Mouse (Mus musculus) left cerebral cortex, adult 18-20 months (tissue): ENCODE results near the gene Urb1. TPM values are rescaled to one million over a fixed set of nuclear protein-coding genes. Genes with fewer than 3 reads are reported as not detected.

Source experiments
- DNase-seq, 2 experiments: peaks; one replicate each; pipeline ENCODE4 v3.0.0; 2021 to 2022; ENCODE audit warnings: low spot score in 2 of 2, mixed read lengths in 1 of 2
- long read RNA-seq, 2 experiments: library from polyadenylated mRNA; stranded (forward); transcript quantifications; one replicate each; pipeline ENCODE4 v2.0.0; 2021
- total RNA-seq, 2 experiments: library from RNA; stranded (reverse); gene quantifications; 2 replicates each; pipeline ENCODE4 v1.2.3; 2021

Urb1 gene
- total RNA-seq, result 10 to 100 TPM; 14.3 to 16.4 TPM
- long read RNA-seq, experiment 1, full-length matches to known transcripts, result 2 of 10 reads
- long read RNA-seq, experiment 1, partial matches to known transcripts, result 4 of 10 reads
- long read RNA-seq, experiment 1, other reads (novel, unspliced or antisense), result 4 of 10 reads
- long read RNA-seq, experiment 2, full-length matches to known transcripts, result 1 of 4 reads
- long read RNA-seq, experiment 2, partial matches to known transcripts, result 2 of 4 reads
- long read RNA-seq, experiment 2, other reads (novel, unspliced or antisense), result 1 of 4 reads

GRCm38 (mm10) chr16:90809975-90810715 lies at the start of gene Urb1:
Gene Urb1 (minus strand): TSS chr16:90810413.
- DNase-seq, result peak; percentile 98 to 99

GRCm38 (mm10) chr16:90858206-90858605 lies 48.0 kb upstream of the Urb1 start:
- DNase-seq, result no peak

DNA sequence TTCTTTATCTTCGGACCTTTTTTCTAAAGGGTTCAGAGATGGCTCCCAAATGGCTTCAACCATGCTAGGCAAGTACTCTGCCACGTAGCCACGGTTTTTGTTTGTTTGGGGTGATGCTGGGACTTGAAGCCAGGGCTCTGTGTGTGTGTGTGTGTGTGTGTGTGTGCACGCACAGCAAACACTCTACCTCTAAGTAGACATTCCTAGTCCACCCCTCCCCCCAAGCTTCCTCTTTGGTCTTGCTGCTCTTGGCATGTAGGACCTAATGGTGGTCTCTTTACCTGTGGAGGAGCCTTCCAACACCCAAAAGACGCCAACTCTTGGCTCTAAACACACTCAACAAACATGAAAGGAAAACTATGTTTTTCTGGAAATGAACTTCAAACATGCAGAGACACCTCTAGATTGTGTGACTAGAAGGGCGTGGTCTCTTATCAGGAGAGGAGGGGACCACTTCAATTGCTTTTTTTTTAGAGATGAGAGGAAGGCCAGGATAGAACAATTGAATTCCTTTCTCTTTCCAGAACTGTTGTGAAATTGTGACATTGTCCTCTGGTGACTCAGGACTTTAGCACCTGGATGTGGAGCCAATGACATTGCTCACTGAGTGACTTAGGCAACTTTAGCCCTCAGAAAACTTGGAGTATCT lies 46.5 kb upstream of the Urb1 start:
- no peak for DNase-seq

- DNase-seq, result no peak
Observed at GRCm38 (mm10) chr16:90851621-90852334, 41.6 kb upstream of the Urb1 start.

DNA sequence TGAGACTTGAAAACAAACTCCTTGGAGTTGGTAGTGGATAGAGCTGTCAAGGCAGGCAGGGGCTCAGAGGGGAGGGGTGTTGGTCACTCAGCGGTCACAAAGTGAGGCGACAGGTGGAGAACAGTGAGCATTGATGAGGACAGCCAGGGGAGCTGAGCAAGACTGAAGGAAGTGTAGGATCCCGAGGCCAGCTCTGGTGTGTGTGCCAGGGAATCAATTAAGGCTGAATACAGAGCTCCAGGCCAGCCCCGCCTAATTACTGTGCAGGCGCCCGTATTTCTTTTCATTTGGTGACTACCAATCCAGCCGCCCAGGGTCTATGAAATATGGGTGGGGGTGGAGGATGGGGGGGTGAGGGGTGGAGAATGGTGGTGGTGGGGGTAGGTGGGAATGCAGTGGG lies 40.7 kb upstream of the Urb1 start:
- DNase-seq, result no peak

DNA sequence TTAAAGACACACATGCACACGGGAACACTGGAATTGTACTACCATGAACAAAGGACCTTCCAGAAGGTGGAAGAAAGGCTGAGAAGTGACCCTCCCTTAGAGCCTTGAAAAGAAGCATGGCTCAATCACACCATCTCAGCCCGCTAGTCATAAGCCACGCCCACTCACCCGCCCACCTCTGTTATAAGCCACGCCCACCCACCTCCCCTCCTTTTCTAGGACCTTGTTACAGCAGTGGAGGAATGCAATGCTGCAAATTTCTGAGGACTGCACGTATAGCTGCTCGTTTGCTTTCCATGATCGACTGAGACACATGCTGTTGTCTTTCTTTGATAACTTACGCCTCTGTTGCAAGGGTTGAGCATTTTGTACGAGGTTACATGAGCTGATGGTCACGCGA lies 39.0 kb upstream of the Urb1 start:
- no peak for DNase-seq

- DNase-seq, result no peak
Observed at GRCm38 (mm10) chr16:90848697-90849096, 38.5 kb upstream of the Urb1 start.

GRCm38 (mm10) chr16:90845591-90845990 lies 35.4 kb upstream of the Urb1 start:
- DNase-seq, result no peak

- DNase-seq, result no peak
Observed at GRCm38 (mm10) chr16:90845038-90845437, 34.8 kb upstream of the Urb1 start.

- DNase-seq, result no peak
Observed at GRCm38 (mm10) chr16:90842164-90842563, 32.0 kb upstream of the Urb1 start.

- DNase-seq, result no peak
Observed at GRCm38 (mm10) chr16:90837431-90837830, 27.2 kb upstream of the Urb1 start.

DNA sequence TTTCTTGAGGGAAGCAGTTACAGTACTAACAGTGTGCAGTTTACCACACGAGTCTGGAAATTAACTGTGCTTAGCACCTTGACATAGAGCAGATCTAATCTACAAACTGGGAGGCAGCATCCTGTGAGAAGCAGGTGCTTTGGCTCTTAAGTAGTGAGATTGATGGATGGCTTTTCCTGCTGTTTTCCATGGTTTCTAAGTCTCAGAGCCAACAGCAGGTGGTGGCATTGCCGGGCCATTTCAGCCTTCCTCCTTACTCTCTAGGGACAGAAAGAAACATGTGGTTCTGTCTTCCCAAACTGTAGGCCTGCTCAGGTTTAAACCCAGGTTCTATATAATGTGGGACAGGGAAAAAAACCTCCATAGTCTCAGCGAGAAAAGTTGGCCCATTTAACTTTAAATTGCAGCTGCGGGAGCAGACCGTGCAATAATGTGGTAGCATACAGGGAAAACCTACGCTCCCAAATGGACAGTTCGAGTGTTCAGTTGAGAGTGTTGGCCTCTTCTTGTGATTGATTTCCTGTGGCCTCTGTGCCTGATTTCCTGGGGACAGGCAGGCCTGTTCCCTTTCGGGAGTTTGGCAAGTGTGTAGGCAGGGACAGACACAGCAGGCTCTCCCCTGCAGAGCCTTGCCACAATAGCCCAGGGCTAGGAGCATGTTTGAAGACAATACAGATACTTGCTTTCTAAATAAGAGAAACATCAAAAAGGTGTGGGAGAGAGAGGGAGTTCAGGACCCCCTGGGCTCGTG lies 23.0 kb upstream of the Urb1 start:
- DNase-seq, result no peak

- DNase-seq, result no peak
Observed at GRCm38 (mm10) chr16:90832495-90832894, 22.3 kb upstream of the Urb1 start.

DNA sequence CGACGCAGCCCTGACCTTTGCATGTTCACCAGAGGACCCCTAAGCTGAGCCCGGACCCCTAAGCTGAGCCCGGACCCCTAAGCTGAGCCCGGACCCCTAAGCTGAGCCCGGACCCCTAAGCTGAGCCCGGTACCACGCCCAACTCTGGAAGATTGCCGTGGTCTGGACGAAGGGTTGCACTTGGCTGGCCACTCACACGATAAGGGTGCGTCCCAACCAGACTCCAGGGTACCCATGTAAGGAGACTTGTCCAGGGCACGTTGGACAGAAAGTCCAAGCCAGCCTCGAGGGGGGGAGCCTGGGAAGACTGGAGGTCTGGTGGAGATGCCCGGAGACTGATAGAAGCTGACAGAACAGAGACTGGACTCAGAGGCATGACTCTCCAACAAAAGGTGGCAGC lies 21.5 kb upstream of the Urb1 start:
- DNase-seq, result no peak

DNA sequence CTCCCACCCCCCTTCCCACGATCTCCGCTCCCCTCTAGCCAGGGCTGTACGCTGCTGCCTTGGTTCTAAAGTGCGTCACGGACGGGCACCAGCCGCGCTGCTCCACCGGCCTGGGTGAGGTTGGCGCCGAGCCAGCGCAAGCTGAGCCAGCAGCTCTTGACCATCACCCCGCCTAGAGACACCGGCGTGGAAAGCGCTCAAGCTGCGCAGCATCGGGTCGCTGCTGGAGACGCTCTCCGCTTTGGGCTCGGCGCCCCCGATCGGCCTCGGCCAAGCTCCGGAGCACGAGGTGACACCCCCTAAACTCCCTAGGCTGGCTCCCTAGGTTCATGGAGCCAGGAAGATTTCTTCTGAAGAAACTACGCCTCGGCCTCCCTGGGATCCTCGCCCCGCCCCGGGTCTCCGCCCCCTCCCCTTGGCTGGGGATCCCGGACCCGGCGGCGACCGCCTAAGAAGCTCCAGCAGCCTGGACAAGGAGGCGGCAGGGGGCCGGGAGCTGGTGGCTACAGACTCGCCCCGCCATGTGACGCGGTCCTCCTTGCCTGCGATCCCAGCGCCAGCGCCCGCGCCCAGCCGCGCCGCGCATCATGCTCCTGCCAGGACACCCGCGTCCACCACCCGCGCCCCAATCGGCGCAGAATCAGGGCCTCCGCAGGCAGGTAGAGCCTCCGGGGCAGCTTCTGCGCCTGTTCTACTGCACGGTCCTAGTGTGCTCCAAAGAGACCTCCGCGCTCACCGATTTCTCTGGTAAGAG lies 20.6 kb upstream of the Urb1 start:
- peak; percentile 58 to 72 for DNase-seq

DNA sequence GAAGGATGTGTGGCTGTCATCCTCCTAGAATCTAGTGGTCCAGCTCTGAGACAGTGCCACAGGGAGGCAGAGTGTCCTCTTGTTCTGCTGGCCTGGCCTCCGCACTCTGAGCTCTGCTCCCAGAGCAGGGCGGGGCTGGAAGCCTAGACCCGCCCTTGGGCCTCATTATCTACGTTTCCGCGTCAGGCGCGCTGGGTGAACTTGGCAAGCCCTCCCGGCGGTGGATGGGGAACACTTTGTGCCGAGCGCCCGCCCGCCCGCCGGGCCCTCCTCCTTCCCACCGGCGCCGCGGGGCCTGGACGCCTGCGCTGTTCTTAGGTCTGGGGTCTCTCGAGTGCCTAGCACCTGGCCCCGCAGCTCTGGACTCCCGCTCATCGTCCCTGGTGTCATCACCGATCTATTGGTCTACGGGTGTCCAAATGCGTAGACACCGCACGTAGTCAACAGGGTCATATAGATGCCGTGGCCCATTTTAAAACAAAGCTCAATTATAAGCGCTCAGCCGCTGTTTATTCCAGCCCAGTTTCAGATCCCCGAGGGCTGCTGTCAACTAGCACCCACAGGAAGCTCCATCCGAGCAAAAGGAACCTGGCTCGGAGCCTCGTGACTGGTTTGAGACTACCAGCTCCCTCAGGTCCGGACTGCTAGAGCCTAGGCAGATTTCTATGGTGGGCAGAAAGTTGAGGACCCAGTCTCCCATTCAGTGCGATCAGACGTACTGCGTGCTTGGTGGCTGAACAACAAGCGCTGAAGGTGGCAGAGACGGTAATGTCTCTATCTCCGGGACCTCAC lies 19.9 kb upstream of the Urb1 start:
- DNase-seq, result peak; percentile 68 to 70

DNA sequence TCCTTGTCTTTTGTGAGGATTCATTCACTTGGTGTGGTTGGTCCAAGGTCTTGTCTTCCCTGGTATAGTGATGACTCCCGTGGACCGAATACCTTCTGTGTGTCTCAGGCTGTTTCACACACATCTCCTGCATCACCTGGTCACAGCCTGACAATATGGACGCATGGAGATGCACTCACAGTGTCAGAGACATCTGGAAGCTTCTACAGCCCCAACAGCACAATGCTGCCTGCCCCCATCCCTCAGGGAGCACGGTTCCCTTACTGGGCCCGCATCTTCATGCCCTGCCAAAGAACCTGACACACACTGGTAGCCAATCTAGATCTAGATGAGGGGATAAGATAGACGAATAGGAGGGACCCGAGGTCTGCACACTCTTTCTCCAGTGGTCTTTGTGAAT lies 18.9 kb upstream of the Urb1 start:
- DNase-seq, result no peak

- DNase-seq, result no peak
Observed at GRCm38 (mm10) chr16:90827498-90827897, 17.3 kb upstream of the Urb1 start.

DNA sequence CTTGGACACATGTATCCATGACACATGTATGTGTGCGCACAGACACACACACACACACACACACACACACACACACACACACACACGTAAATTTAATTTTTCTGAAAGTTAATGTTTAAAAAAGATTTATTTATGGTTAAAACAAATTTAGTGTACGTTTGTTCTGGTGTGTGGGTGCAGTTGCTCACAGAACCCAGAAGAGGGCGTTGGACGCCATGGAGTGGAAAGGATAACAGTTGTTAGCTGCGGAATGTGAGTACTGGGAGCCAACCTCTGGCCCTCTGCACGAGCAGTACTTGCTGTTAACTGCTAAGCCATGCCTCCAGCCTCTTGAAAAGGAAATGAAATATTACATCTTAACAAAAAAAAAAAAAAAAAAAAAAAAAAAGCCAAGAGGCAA lies 16.2 kb upstream of the Urb1 start, which contains the start of gene Eva1c:
Eva1c (plus strand) TSS at position 263 of the 400 bp plus-strand sequence.
- no peak for DNase-seq
